Mouse (Mus musculus) kidney, adult 2 months (tissue): ENCODE results near the gene Pld6. TPM values are rescaled to one million over a fixed set of nuclear protein-coding genes. Genes with fewer than 3 reads are reported as not detected.
A peak's percentile ranks its signal among the peaks of the same experiment; 100 is the strongest.

Source experiments
- DNase-seq: peaks from one replicate; pipeline ENCODE4 v3.0.0; 2021
- H3K27ac ChIP-seq: fragments of 200-500 bp; 2 replicates; pipeline ENCODE4 v1.5.1; 2012; ENCODE audit warnings: low read depth, low read length, control low read depth, inconsistent platforms; ENCODE audit not compliant: insufficient read depth
- H3K27me3 ChIP-seq: fragments of 200-500 bp; replicated peaks from 2 replicates; pipeline ENCODE4 v1.6.1; 2012; ENCODE audit warnings: mild to moderate bottlenecking, moderate library complexity, low read length, inconsistent platforms; ENCODE audit not compliant: control insufficient read depth, insufficient read depth
- H3K36me3 ChIP-seq: fragments of 200-500 bp; 2 replicates; pipeline ENCODE4 v1.6.1; 2012; ENCODE audit warnings: mild to moderate bottlenecking, moderate library complexity, low read length, inconsistent platforms; ENCODE audit not compliant: control insufficient read depth, insufficient read depth
- H3K4me1 ChIP-seq: fragments of 200-500 bp; 2 replicates; pipeline ENCODE4 v1.6.1; 2011; ENCODE audit warnings: low read length; ENCODE audit not compliant: control insufficient read depth, insufficient read depth
- H3K4me3 ChIP-seq: fragments of 200-500 bp; 2 replicates; pipeline ENCODE4 v1.5.1; 2011; ENCODE audit warnings: mild to moderate bottlenecking, low read depth, low read length, control low read depth; ENCODE audit not compliant: insufficient read depth
- CTCF ChIP-seq: fragments of 200-500 bp; conservative IDR thresholded peaks from 2 replicates; pipeline ENCODE4 v1.5.1; 2011; ENCODE audit warnings: low read depth, mild to moderate bottlenecking, control low read depth, low read length, moderate library complexity, mixed read lengths; ENCODE audit not compliant: insufficient read depth, insufficient read length
- POLR2A ChIP-seq: fragments of 200-500 bp; IDR thresholded peaks from one replicate; pipeline ENCODE4 v1.6.1; 2011; ENCODE audit warnings: low read depth, low read length, control low read depth
- WGBS: fragments of 180-500 bp; shearing (Covaris S2); methylation state at CpG from one replicate; pipeline ENCODE4 v1.1.7; 2018; 5-methylcytosine and 5-hydroxymethylcytosine counted together
- polyA plus RNA-seq: library from polyadenylated mRNA; depleted of rRNA; stranded (reverse); fragments of >200 nt; gene quantifications from 2 replicates; pipeline ENCODE4 v1.2.3, GENCODE M21; 2012

Pld6 gene
- polyA plus RNA-seq, 1 experiment, result 2.6 TPM

DNA sequence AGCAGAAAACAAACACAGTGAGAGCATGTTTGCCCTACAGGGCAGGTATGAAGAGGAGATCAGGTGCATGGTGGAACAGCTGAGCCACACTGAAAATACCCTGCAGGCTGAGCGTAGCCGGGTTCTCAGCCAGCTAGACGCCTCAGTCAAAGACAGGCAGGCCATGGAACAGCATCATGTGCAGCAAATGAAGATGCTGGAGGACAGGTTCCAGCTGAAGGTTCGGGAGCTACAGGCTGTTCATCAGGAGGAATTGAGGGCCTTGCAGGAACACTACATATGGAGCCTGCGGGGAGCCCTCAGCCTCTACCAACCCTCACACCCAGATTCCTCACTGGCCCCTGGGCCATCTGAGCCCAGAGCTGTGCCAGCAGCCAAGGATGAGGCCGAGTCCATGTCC lies 26.6 kb downstream of the Pld6 start:
- no peak for DNase-seq
- Histone ChIP-seq H3K27ac (no peak overlapping the region), H3K4me1 (no peaks in the 10 kb centered on the region), H3K27me3 (no peaks in the 10 kb centered on the region), H3K4me3 (no peak overlapping the region), H3K36me3 (peaks cover 4% of the 10 kb centered on the region)
- WGBS, result 97% methylated on average over 6 of the region's 6 CpGs
- TF ChIP-seq CTCF (no peak), POLR2A (no peak)

GRCm38 (mm10) chr11:59759626-59760025 lies 27.8 kb downstream of the Pld6 start:
- DNase-seq, result no peak
- H3K27me3 ChIP-seq, result no peaks in the 10 kb centered on the region
- no peak for TF ChIP-seq POLR2A
- TF ChIP-seq CTCF, result no peak
- H3K27ac ChIP-seq, result no peak overlapping the region
- no peak overlapping the region for H3K4me3 ChIP-seq
- no peaks in the 10 kb centered on the region for H3K4me1 ChIP-seq
- peaks cover 2% of the 10 kb centered on the region for H3K36me3 ChIP-seq
- 61% methylated on average over 2 of the region's 2 CpGs for WGBS

DNA sequence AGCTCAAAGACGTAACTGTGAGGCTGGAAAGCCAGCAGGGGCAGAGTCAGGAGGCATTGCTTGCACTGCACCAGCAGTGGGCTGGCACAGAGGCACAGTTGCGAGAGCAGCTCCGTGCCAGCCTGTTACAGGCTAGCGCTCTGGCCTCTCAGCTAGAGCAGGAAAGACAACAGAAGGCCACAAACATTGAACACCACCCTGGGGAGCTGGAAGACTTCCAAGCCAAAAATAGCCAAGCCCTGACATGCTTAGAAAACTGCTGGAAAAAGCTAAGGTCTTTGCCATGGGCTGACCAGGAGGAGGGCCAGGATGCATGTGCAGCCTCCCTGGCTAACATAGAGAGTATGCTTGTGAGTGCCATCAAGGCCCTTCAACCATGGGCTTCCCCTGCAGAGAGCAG lies 28.3 kb downstream of the Pld6 start:
- Histone ChIP-seq H3K27ac (no peak overlapping the region), H3K4me1 (no peaks in the 10 kb centered on the region), H3K4me3 (no peak overlapping the region), H3K27me3 (no peaks in the 10 kb centered on the region), H3K36me3 (no peaks in the 10 kb centered on the region; the same call in 1 of the 2 replicates)
- TF ChIP-seq POLR2A, result no peak
- TF ChIP-seq CTCF, result no peak
- 13% methylated on average over 4 of the region's 4 CpGs for WGBS
- DNase-seq, result peak; percentile 69

DNA sequence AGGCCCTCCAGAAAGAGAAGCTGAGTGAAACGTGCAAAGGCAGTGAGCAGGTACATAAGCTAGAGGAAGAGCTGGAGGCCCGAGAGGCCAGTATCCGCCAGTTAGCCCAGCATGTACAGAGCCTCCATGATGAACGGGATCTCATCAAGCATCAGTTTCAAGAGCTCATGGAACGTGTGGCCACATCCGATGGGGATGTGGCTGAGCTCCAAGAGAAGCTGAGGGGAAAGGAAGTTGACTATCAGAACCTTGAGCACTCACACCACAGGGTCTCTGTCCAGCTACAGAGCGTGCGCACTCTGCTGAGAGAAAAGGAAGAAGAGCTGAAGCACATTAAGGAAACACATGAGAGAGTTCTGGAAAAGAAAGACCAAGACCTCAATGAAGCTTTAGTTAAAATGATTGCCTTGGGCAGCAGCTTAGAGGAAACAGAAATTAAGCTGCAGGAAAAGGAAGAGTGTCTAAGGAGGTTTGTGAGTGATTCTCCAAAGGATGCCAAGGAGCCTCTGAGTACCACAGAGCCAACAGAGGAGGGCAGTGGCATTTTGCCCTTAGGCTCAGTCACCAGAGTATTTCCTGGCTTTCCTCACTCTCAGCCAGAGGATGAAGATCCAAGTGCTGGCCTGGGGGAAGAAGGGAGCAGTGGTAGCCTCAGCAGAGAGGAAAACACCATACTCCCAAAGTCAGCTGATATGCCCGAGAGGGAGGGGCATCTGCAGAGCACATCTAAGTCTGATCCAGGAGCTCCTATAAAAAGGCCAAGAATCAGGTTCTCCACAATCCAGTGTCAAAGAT lies 29.1 kb downstream of the Pld6 start:
- no peak for TF ChIP-seq POLR2A
- no peak for TF ChIP-seq CTCF
- no peak overlapping the region for H3K4me3 ChIP-seq
- H3K36me3 ChIP-seq, result no peaks in the 10 kb centered on the region; the same call in 1 of the 2 replicates
- H3K4me1 ChIP-seq, result no peaks in the 10 kb centered on the region
- no peak overlapping the region for H3K27ac ChIP-seq
- DNase-seq, result no peak
- no peaks in the 10 kb centered on the region for H3K27me3 ChIP-seq
- 66% methylated on average over 9 of the region's 9 CpGs for WGBS

GRCm38 (mm10) chr11:59756351-59756750 lies 31.1 kb downstream of the Pld6 start:
- no peaks in the 10 kb centered on the region for H3K4me1 ChIP-seq
- H3K27me3 ChIP-seq, result no peaks in the 10 kb centered on the region
- DNase-seq, result no peak
- no peak overlapping the region for H3K27ac ChIP-seq
- peaks cover 4% of the 10 kb centered on the region for H3K36me3 ChIP-seq
- WGBS, result 90% methylated on average over 4 of the region's 4 CpGs
- TF ChIP-seq CTCF (no peak), POLR2A (no peak)
- no peak overlapping the region for H3K4me3 ChIP-seq

DNA sequence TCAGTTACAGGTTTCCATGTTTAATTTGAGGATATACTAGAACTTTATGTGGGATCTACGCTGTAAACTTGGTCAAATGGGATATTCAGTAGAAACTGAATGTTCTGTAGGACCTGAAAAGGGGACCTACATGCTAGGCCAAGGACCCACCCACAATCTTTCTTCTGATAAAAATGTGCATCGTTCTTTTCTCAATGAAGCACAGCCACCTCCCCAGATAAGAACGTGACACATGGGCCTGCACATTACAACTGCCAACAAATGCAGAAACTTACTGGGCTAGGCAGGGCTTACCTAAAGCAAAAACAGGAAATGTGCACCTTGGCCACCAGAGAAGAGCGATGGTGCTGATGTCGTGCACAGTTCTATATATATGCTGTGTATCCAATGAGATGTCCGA lies 32.9 kb downstream of the Pld6 start:
- WGBS, result 92% methylated on average over 6 of the region's 6 CpGs
- DNase-seq, result no peak
- H3K4me3 ChIP-seq, result no peak overlapping the region
- H3K36me3 ChIP-seq, result peaks cover 6% of the 10 kb centered on the region
- no peak for TF ChIP-seq CTCF
- TF ChIP-seq POLR2A, result no peak
- no peak overlapping the region for H3K27ac ChIP-seq
- no peaks in the 10 kb centered on the region for H3K27me3 ChIP-seq
- H3K4me1 ChIP-seq, result no peaks in the 10 kb centered on the region

DNA sequence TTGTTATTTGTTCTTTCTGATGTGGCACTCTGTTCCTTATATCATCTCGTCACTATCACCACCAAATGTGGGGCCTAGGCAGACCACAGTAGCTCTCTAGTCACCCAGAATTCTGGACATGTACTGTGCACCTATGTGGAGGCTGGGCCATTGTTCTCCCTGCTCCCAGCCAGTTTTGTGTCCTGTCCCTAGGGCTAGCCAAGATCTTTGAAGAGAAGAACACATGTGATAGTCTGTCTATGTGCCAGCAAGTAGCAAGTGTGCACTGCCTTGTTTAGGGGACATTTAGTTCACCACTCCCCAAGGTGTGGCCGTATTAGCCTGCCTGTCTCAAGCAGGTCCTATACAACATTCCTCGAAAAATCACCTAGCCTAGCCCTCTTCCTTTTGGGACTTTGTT lies 38.4 kb downstream of the Pld6 start:
- Histone ChIP-seq H3K4me3 (no peak overlapping the region), H3K36me3 (peaks cover 6% of the 10 kb centered on the region), H3K4me1 (no peaks in the 10 kb centered on the region), H3K27ac (no peak overlapping the region), H3K27me3 (no peaks in the 10 kb centered on the region)
- 96% methylated on average over 3 of the region's 3 CpGs for WGBS
- TF ChIP-seq CTCF (no peak), POLR2A (no peak)
- DNase-seq, result no peak
